Mouse (Mus musculus): ENCODE measurements around the gene Cwc22. TPM values are rescaled to one million over a fixed set of nuclear protein-coding genes. Genes with fewer than 3 reads are reported as not detected.

Cwc22 gene
- polyA plus RNA-seq, 1 experiment: 27.5 TPM

DNA sequence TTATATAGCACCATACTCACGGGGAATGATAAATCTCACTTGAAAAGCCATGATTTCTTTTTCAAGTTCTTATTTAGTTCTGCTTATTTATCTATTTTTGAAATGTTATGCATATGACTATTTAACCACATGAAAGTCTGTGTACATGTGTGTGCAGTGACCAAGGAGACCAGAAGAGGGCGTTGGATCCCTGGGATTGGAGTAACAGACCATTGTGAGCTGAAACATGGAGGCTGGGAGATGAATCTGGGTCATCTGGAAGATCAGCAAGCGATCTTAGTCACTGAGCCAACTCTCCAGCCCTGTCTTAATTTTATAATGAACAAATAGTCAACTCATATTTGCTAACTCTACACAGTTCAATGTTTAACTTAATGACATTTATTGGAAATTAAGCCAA, 110.4 kb downstream of the Cwc22 start:
- no peak for TF ChIP-seq GATA1 (IDR thresholded peaks at IDR 0.05; ENCODE audit: low read length)

Other genes starting within 250 kb of the Cwc22 start
- gene Zfp385b, start 126.7 kb downstream of the Cwc22 start, polyA plus RNA-seq (2012): not detected in 2 replicates

Data from G1E-ER4 (cell line).